Mouse (Mus musculus): ENCODE measurements around the gene Wdr66. TPM values are rescaled to one million over a fixed set of nuclear protein-coding genes. Genes with fewer than 3 reads are reported as not detected.

Wdr66 gene
- total and polyA plus RNA-seq, 3 experiments, result 0.52 to 2.0 (median 0.65) TPM

DNA sequence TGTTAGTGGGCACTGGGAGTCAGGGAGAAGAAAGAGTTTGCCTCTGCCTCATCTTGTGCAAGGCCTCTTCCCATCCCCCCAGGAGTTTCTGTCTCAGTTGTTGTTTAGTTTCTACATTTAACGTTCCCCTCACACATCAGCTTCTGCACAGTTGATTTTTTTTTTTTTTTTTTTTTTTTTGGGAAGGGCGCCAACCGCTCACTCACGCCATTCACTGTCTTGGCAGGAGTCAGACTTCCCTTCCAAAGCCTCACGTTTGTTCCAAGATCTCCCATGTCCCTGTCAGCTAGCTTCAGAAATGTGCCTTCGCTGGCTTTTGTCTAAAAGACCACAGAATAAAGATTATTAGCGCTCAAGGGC is 25.4 kb downstream of the Wdr66 start:
- 15% methylated on average over 7 of the region's 7 CpGs for WGBS
- Histone ChIP-seq H3K4me1 (ENCODE audit: control insufficient read depth, insufficient read depth, low read length) (no peaks in the 10 kb centered on the region), H3K27ac (no peak overlapping the region), H3K79me2 (replicated peaks; ENCODE audit: control insufficient read depth, insufficient read depth, low read length) (no peaks in the 10 kb centered on the region), H3K36me3 (ENCODE audit: control insufficient read depth, insufficient read depth, low read length) (no peaks in the 10 kb centered on the region), H3K27me3 (ENCODE audit: control insufficient read depth, insufficient read depth, low read length) (no peaks in the 10 kb centered on the region), H3K9ac (ENCODE audit: low read depth, low read length) (no peak overlapping the region), H3K4me3 (no peak overlapping the region)
- intact Hi-C loops (cut with DNase I), result no loop called here
- DNase-seq, result no peak
- no peak for TF ChIP-seq POLR2A (IDR thresholded peaks at IDR 0.05; ENCODE audit: insufficient read depth, low read depth, low read length)

- DNase-seq, result no peak
- Histone ChIP-seq H3K9ac (ENCODE audit: low read depth, low read length) (no peak overlapping the region), H3K79me2 (replicated peaks; ENCODE audit: control insufficient read depth, insufficient read depth, low read length) (no peaks in the 10 kb centered on the region), H3K36me3 (ENCODE audit: control insufficient read depth, insufficient read depth, low read length) (no peaks in the 10 kb centered on the region), H3K4me1 (ENCODE audit: control insufficient read depth, insufficient read depth, low read length) (no peaks in the 10 kb centered on the region), H3K4me3 (no peak overlapping the region), H3K27ac (no peak overlapping the region), H3K27me3 (ENCODE audit: control insufficient read depth, insufficient read depth, low read length) (no peaks in the 10 kb centered on the region)
- intact Hi-C loops (cut with DNase I), result no loop called here
- TF ChIP-seq CTCF (IDR thresholded peaks at IDR 0.05) (no peak), POLR2A (IDR thresholded peaks at IDR 0.05; ENCODE audit: insufficient read depth, low read depth, low read length) (no peak), EP300 (IDR thresholded peaks at IDR 0.05; ENCODE audit: insufficient read depth, low read depth, low read length) (no peak)
- WGBS, result 72% methylated on average over 4 of the region's 4 CpGs
Observed at GRCm38 (mm10) chr5:123277704-123278103, 25.8 kb downstream of the Wdr66 start.

DNA sequence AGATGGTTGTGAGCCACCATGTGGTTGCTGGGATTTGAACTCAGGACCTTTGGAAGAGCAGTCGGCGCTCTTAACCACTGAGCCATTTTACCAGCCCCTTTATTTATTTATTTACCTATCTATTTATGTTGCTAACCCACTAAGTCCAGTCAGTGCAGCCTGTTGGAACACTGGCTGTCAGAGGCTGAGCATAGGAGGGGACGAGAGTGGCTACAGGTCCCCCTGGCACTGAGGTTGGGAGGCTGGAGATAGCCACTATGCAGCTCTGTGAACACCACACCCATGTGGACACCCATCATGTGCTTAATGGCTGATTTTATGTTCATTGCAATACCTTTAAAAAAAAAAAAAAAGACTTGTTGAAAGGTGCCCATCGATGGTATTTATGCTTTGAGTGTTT is 27.3 kb downstream of the Wdr66 start:
- Histone ChIP-seq H3K79me2 (replicated peaks; ENCODE audit: control insufficient read depth, insufficient read depth, low read length) (no peaks in the 10 kb centered on the region), H3K4me1 (ENCODE audit: control insufficient read depth, insufficient read depth, low read length) (no peaks in the 10 kb centered on the region), H3K9ac (ENCODE audit: low read depth, low read length) (no peak overlapping the region), H3K27ac (no peak overlapping the region), H3K4me3 (no peak overlapping the region), H3K36me3 (ENCODE audit: control insufficient read depth, insufficient read depth, low read length) (no peaks in the 10 kb centered on the region), H3K27me3 (ENCODE audit: control insufficient read depth, insufficient read depth, low read length) (no peaks in the 10 kb centered on the region)
- DNase-seq, result no peak
- TF ChIP-seq EP300 (IDR thresholded peaks at IDR 0.05; ENCODE audit: insufficient read depth, low read depth, low read length), result no peak
- intact Hi-C loops (cut with DNase I), result no loop called here
- 86% methylated on average over 4 of the region's 4 CpGs for WGBS

DNA sequence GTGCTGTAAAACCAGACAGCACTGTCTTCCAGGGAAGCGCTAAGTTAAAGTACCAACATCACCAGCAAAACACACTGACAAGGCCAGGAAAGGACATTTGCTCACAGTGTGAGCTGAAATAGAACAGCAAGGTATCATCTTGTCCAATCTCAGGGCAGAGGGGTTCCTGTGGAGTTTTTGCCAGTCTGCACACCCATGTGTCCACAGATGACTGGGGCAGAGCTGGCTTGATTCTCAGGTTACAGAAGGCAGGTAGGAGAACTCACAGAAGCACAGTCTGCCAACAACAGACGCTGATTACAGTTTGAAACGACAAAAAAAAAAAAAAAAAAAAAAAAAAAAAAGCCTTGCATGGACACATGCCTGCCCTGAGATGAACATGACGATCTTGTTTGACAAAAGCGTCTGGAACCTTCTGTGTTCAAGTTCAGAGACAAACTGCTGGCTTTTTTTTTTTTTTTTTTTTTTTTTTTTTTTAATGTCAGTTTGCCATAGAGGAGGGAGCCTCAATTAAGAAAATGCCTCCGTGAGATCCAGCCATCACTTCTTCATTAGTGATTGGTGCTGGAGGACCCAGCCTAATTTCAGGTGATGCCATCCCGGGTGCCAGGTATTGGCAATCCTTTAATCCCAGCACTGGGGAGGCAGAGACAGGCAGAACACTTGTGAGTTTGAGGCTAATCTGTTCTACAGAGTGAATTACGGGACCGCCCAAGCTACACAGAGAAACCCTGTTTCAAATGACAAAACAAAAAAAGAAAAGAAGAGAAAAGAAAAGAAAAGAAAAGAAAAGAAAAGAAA is 29.6 kb downstream of the Wdr66 start:
- Histone ChIP-seq H3K27me3 (ENCODE audit: control insufficient read depth, insufficient read depth, low read length) (no peaks in the 10 kb centered on the region), H3K79me2 (replicated peaks; ENCODE audit: control insufficient read depth, insufficient read depth, low read length) (no peaks in the 10 kb centered on the region), H3K9ac (ENCODE audit: low read depth, low read length) (no peak overlapping the region), H3K36me3 (ENCODE audit: control insufficient read depth, insufficient read depth, low read length) (no peaks in the 10 kb centered on the region), H3K27ac (no peak overlapping the region), H3K4me1 (ENCODE audit: control insufficient read depth, insufficient read depth, low read length) (no peaks in the 10 kb centered on the region), H3K4me3 (no peak overlapping the region)
- TF ChIP-seq EP300 (IDR thresholded peaks at IDR 0.05; ENCODE audit: insufficient read depth, low read depth, low read length), result no peak
- no peak for TF ChIP-seq POLR2A (IDR thresholded peaks at IDR 0.05; ENCODE audit: insufficient read depth, low read depth, low read length)
- TF ChIP-seq CTCF (IDR thresholded peaks at IDR 0.05), result no peak
- 76% methylated on average over 9 of the region's 9 CpGs for WGBS
- intact Hi-C loops (cut with DNase I), result no loop called here
- DNase-seq, result no peak

DNA sequence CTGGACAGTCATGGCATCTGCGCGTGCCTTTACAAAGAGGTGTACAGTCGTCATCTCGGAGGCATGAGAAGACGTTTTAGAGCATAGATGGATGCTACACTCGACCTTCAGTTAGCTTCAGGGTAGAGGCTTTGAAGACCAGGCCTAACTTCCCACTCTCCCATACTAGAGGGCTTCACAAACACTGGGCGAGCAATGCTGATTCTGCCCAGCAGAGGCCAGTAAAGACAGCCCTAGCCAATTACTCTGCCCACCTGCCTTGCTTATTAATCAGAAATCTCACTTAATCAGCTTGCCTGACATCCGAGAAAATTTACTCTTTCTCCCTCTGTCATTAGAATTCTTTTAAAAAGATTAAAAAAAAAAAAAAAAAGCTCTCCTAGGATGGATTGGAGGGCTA is 33.3 kb downstream of the Wdr66 start:
- Histone ChIP-seq H3K4me3 (no peak overlapping the region), H3K4me1 (ENCODE audit: control insufficient read depth, insufficient read depth, low read length) (no peaks in the 10 kb centered on the region), H3K36me3 (ENCODE audit: control insufficient read depth, insufficient read depth, low read length) (no peaks in the 10 kb centered on the region), H3K27ac (no peak overlapping the region), H3K9ac (ENCODE audit: low read depth, low read length) (no peak overlapping the region), H3K27me3 (ENCODE audit: control insufficient read depth, insufficient read depth, low read length) (no peaks in the 10 kb centered on the region), H3K79me2 (replicated peaks; ENCODE audit: control insufficient read depth, insufficient read depth, low read length) (no peaks in the 10 kb centered on the region)
- 36% methylated on average over 8 of the region's 8 CpGs for WGBS
- intact Hi-C loops (cut with DNase I), result loop anchor here (5.0 kb wide), 2 partner anchors 77 to 152 kb away; no protein-coding TSS in a partner anchor
- TF ChIP-seq CTCF (IDR thresholded peaks at IDR 0.05) (peak; percentile 80), EP300 (IDR thresholded peaks at IDR 0.05; ENCODE audit: insufficient read depth, low read depth, low read length) (0 out of 2 replicates have a peak, but pooled peaks have one; percentile 47), POLR2A (IDR thresholded peaks at IDR 0.05; ENCODE audit: insufficient read depth, low read depth, low read length) (no peak)
- DNase-seq, result peak; percentile 23 to 53

GRCm38 (mm10) chr5:123288079-123288478 is 36.2 kb downstream of the Wdr66 start:
- Histone ChIP-seq H3K27ac (no peak overlapping the region), H3K79me2 (replicated peaks; ENCODE audit: control insufficient read depth, insufficient read depth, low read length) (no peaks in the 10 kb centered on the region), H3K4me3 (no peak overlapping the region), H3K27me3 (ENCODE audit: control insufficient read depth, insufficient read depth, low read length) (no peaks in the 10 kb centered on the region), H3K36me3 (ENCODE audit: control insufficient read depth, insufficient read depth, low read length) (no peaks in the 10 kb centered on the region), H3K9ac (ENCODE audit: low read depth, low read length) (no peak overlapping the region), H3K4me1 (ENCODE audit: control insufficient read depth, insufficient read depth, low read length) (no peaks in the 10 kb centered on the region)
- intact Hi-C loops (cut with DNase I), result loop anchor here (5.0 kb wide), 2 partner anchors 74 to 149 kb away; no protein-coding TSS in a partner anchor
- WGBS, result 86% methylated on average over 5 of the region's 5 CpGs
- DNase-seq, result no peak
- TF ChIP-seq CTCF (IDR thresholded peaks at IDR 0.05) (peak; percentile 36), EP300 (IDR thresholded peaks at IDR 0.05; ENCODE audit: insufficient read depth, low read depth, low read length) (no peak)
